Mouse (Mus musculus) erythroblast, embryonic 14.5 days (primary cell): ENCODE data around the gene Elf1.

ENCODE experiments used
- GATA1 ChIP-seq: IDR thresholded peaks from 2 replicates; pipeline ENCODE4 v1.6.1; 2012; ENCODE audit warnings: low read length, inconsistent platforms, mixed read lengths
- TAL1 ChIP-seq: IDR thresholded peaks from 3 replicates; pipeline ENCODE4 v1.6.1; 2012; ENCODE audit warnings: low read length, inconsistent platforms, mixed read lengths

DNA sequence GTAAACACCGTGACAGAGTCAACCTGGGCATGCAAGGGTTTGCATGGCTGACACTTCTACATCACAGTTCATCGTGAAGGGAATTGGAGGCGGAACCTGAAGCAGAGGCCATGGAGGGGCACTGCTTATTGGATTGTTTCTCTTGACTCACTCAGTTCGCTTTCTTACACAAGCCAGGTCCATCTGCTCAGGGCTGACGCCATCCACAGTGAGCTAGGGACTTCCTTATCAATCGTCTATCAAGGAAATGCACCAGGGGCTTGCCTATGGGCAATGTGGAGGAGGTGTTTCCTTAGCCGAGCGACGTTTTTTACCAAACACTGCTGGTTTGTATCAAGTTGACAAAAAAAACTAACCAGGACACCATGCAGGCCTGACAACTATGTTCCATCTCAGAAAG is 18.3 kb downstream of the Elf1 start:
- TF ChIP-seq GATA1 (no peak), TAL1 (no peak)
